Mouse (Mus musculus) MEL (cell line): ENCODE data around the gene Mrgprb1. TPM values are rescaled to one million over a fixed set of nuclear protein-coding genes. Genes with fewer than 3 reads are reported as not detected.

ENCODE experiments used
- DNase-seq: peaks from one replicate; pipeline ENCODE4 v3.0.0; 2011; ENCODE audit warnings: low read depth, low spot score
- H3K27ac ChIP-seq: 2 replicates; pipeline ENCODE4 v1.5.1; 2012; ENCODE audit warnings: low read depth, mild to moderate bottlenecking, control low read depth, low read length, moderate library complexity; ENCODE audit not compliant: control insufficient read depth
- H3K27me3 ChIP-seq, 2 experiments: fragments of 150-350 bp in 1 of 2; sonication (generic) in 1 of 2; 2 replicates each; pipeline ENCODE4 v1.6.1; 2012; ENCODE audit warnings: low read length in 2 of 2, mild to moderate bottlenecking in 2 of 2, improper control_type of control experiment in 1 of 2, moderate library complexity in 1 of 2; ENCODE audit not compliant: insufficient read depth in 2 of 2, control insufficient read depth in 1 of 2
- H3K36me3 ChIP-seq, 2 experiments: 2 replicates each; pipeline ENCODE4 v1.6.1; 2012 to 2014; ENCODE audit warnings: low read length in 2 of 2, improper control_type of control experiment in 1 of 2, inconsistent platforms in 1 of 2, mild to moderate bottlenecking in 1 of 2; ENCODE audit not compliant: insufficient read depth in 2 of 2, control insufficient read depth in 1 of 2
- H3K4me1 ChIP-seq, 2 experiments: fragments of 150-350 bp in 1 of 2; sonication (generic) in 1 of 2; 2 replicates each; pipeline ENCODE4 v1.6.1; 2012; ENCODE audit warnings: low read length in 2 of 2, improper control_type of control experiment in 1 of 2, mild to moderate bottlenecking in 1 of 2; ENCODE audit not compliant: insufficient read depth in 2 of 2, control insufficient read depth in 1 of 2
- H3K4me3 ChIP-seq, 2 experiments: fragments of 150-350 bp in 1 of 2; sonication (generic) in 1 of 2; 2 replicates each; pipeline ENCODE4 v1.5.1; 2012; ENCODE audit warnings: low read depth in 2 of 2, low read length in 2 of 2, mild to moderate bottlenecking in 2 of 2, moderate library complexity in 2 of 2, control low read depth in 1 of 2, improper control_type of control experiment in 1 of 2; ENCODE audit not compliant: control insufficient read depth in 1 of 2, insufficient read depth in 1 of 2
- H3K79me2 ChIP-seq: 2 replicates; pipeline ENCODE4 v1.6.1; 2012; ENCODE audit warnings: mild to moderate bottlenecking, low read length, moderate library complexity; ENCODE audit not compliant: control insufficient read depth, poor library complexity, insufficient read depth
- H3K9ac ChIP-seq: 2 replicates; pipeline ENCODE4 v1.6.1; 2012; ENCODE audit warnings: low read depth, mild to moderate bottlenecking, control low read depth, low read length, moderate library complexity; ENCODE audit not compliant: control insufficient read depth, poor library complexity, severe bottlenecking
- H3K9me3 ChIP-seq: fragments of 150-350 bp; sonication (generic); replicated peaks from 2 replicates; pipeline ENCODE4 v1.6.1; 2012; ENCODE audit warnings: mild to moderate bottlenecking, low read length, improper control_type of control experiment, moderate library complexity; ENCODE audit not compliant: insufficient read depth
- CTCF ChIP-seq, 3 experiments: IDR thresholded peaks in 2 of 3; conservative IDR thresholded peaks in 1 of 3; 2 replicates each; pipeline ENCODE4 v1.5.1; 2011 to 2012; ENCODE audit warnings: low read length in 3 of 3, low read depth in 2 of 3, mild to moderate bottlenecking in 2 of 3, improper control_type of control experiment in 1 of 3, inconsistent platforms in 1 of 3, mixed read lengths in 1 of 3, moderate library complexity in 1 of 3; ENCODE audit not compliant: control insufficient read depth in 1 of 3, insufficient read depth in 1 of 3, poor library complexity in 1 of 3, severe bottlenecking in 1 of 3
- ELF1 ChIP-seq: IDR thresholded peaks from 2 replicates; pipeline ENCODE4 v1.6.1; 2014; ENCODE audit warnings: low read depth, mild to moderate bottlenecking, inconsistent platforms, low read length, improper control_type of control experiment, moderate library complexity
- EP300 ChIP-seq, 2 experiments: IDR thresholded peaks; 2 replicates each; pipeline ENCODE4 v1.6.1; 2011; ENCODE audit warnings: improper control_type of control experiment in 2 of 2, low read length in 2 of 2, low read depth in 1 of 2, mild to moderate bottlenecking in 1 of 2
- ETS1 ChIP-seq: IDR thresholded peaks from 2 replicates; pipeline ENCODE4 v1.6.1; 2012; ENCODE audit warnings: low read depth, mild to moderate bottlenecking, inconsistent platforms, low read length, improper control_type of control experiment, moderate library complexity
- JUND ChIP-seq: IDR thresholded peaks from 2 replicates; pipeline ENCODE4 v1.6.1; 2011; ENCODE audit warnings: low read depth, mild to moderate bottlenecking, improper control_type of control experiment, low read length
- MAFK ChIP-seq: IDR thresholded peaks from 2 replicates; pipeline ENCODE4 v1.6.1; 2011; ENCODE audit warnings: low read depth, mild to moderate bottlenecking, low read length, improper control_type of control experiment, borderline replicate concordance
- MAX ChIP-seq: IDR thresholded peaks from 2 replicates; pipeline ENCODE4 v1.6.1; 2011; ENCODE audit warnings: low read length, improper control_type of control experiment
- MXI1 ChIP-seq: IDR thresholded peaks from 2 replicates; pipeline ENCODE4 v1.6.1; 2011; ENCODE audit warnings: mild to moderate bottlenecking, low read depth, low read length, improper control_type of control experiment
- MYB ChIP-seq: IDR thresholded peaks from 2 replicates; pipeline ENCODE4 v1.6.1; 2011; ENCODE audit warnings: mild to moderate bottlenecking, low read depth, low read length, improper control_type of control experiment
- MYC ChIP-seq: IDR thresholded peaks from 2 replicates; pipeline ENCODE4 v1.6.1; 2011; ENCODE audit warnings: low read depth, mild to moderate bottlenecking, low read length, improper control_type of control experiment, moderate library complexity
- POLR2A ChIP-seq, 2 experiments: IDR thresholded peaks; 2 replicates each; pipeline ENCODE4 v1.6.1; 2011 to 2012; ENCODE audit warnings: low read length in 2 of 2, mild to moderate bottlenecking in 2 of 2, control low read depth in 1 of 2, improper control_type of control experiment in 1 of 2, low read depth in 1 of 2, moderate library complexity in 1 of 2; ENCODE audit not compliant: control insufficient read depth in 1 of 2, insufficient read depth in 1 of 2, poor library complexity in 1 of 2
- RCOR1 ChIP-seq: IDR thresholded peaks from 2 replicates; pipeline ENCODE4 v1.6.1; 2012; ENCODE audit warnings: low read depth, mild to moderate bottlenecking, inconsistent platforms, low read length, improper control_type of control experiment
- SIN3A ChIP-seq: IDR thresholded peaks from 2 replicates; pipeline ENCODE4 v1.6.1; 2012; ENCODE audit warnings: low read length, improper control_type of control experiment, inconsistent platforms
- SMC3 ChIP-seq: IDR thresholded peaks from 2 replicates; pipeline ENCODE4 v1.6.1; 2011; ENCODE audit warnings: low read depth, low read length, improper control_type of control experiment
- TAL1 ChIP-seq: IDR thresholded peaks from 2 replicates; pipeline ENCODE4 v1.6.1; 2012; ENCODE audit warnings: mild to moderate bottlenecking, inconsistent platforms, low read length, moderate library complexity, mixed read lengths
- UBTF ChIP-seq: IDR thresholded peaks from 2 replicates; pipeline ENCODE4 v1.6.1; 2012; ENCODE audit warnings: low read depth, mild to moderate bottlenecking, inconsistent platforms, low read length, improper control_type of control experiment, moderate library complexity, borderline replicate concordance; ENCODE audit not compliant: insufficient read depth
- USF1 ChIP-seq: IDR thresholded peaks from 2 replicates; pipeline ENCODE4 v1.6.1; 2014; ENCODE audit warnings: low read depth, mild to moderate bottlenecking, inconsistent platforms, low read length, improper control_type of control experiment, moderate library complexity
- USF2 ChIP-seq, 2 experiments: IDR thresholded peaks; 2 replicates each; pipeline ENCODE4 v1.6.1; 2011 to 2012; ENCODE audit warnings: improper control_type of control experiment in 2 of 2, low read length in 2 of 2, borderline replicate concordance in 1 of 2, inconsistent platforms in 1 of 2, low read depth in 1 of 2, mild to moderate bottlenecking in 1 of 2; ENCODE audit not compliant: insufficient read depth in 1 of 2
- ZKSCAN1 ChIP-seq: IDR thresholded peaks from 2 replicates; pipeline ENCODE4 v1.6.1; 2012; ENCODE audit warnings: low read depth, mild to moderate bottlenecking, inconsistent platforms, low read length, improper control_type of control experiment, moderate library complexity
- ZMIZ1 ChIP-seq: IDR thresholded peaks from 2 replicates; pipeline ENCODE4 v1.6.1; 2012; ENCODE audit warnings: low read depth, mild to moderate bottlenecking, inconsistent platforms, low read length, improper control_type of control experiment, moderate library complexity
- ZNF384 ChIP-seq: IDR thresholded peaks from 2 replicates; pipeline ENCODE4 v1.6.1; 2012; ENCODE audit warnings: low read depth, mild to moderate bottlenecking, inconsistent platforms, low read length, improper control_type of control experiment
- polyA plus RNA-seq, 2 experiments: library from polyadenylated mRNA; stranded (reverse) in 1 of 2; unstranded in 1 of 2; fragments of >175 nt in 1 of 2; fragments of >200 nt in 1 of 2; gene quantifications; 2 replicates each; pipeline versions ENCODE4 v1.2.1 to v1.2.4; 2012; ENCODE audit warnings: low replicate concordance in 2 of 2, low read depth in 1 of 2; ENCODE audit not compliant: insufficient read length in 2 of 2, insufficient read depth in 1 of 2, missing spikeins in 1 of 2
- total RNA-seq: library from RNA; depleted of rRNA; stranded (reverse); fragments of 300-350 nt; gene quantifications from 2 replicates; pipeline ENCODE4 v1.2.3, GENCODE M21; 2012; rRNA removed

Gene Mrgprb1
- not detected in 2 replicates for total RNA-seq
- not detected for polyA plus RNA-seq

DNA sequence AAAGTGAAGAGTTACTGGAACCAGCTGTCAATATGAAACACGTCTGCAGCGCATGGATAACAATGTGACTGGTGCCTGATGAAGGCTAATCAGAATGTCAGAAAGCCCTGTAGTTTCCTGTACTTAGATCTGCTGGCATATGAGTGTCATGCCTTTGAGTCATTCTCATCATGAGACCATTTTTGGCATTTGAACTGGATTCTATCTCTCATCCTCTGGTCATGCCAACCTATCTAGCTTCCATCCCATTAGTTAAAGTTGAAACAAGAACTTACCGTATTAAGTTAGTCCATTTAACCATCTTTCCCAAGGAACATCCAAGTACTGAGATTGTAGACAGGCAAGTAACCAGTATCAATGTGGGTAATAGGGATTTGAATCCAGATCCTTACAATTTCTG lies at the start of gene Mrgprb1:
TSS of gene Mrgprb1 (minus strand) at position 101 of the 400 bp plus-strand sequence.
- no peaks in the 10 kb centered on the region for H3K9me3 ChIP-seq
- no peaks in the 10 kb centered on the region for H3K4me1 ChIP-seq
- TF ChIP-seq TAL1 (no peak), MXI1 (no peak), JUND (no peak), SIN3A (no peak), EP300 (IDR thresholded peaks at IDR 0.05; ENCODE audit: low read depth in 1 of 2, low read length in 2 of 2) (no peak), MYC (no peak), ETS1 (no peak), RCOR1 (no peak), USF1 (no peak), ZKSCAN1 (no peak), ELF1 (no peak), MYB (no peak), SMC3 (no peak)
- TF ChIP-seq, all 39 proteins: peak for 0
- H3K27ac ChIP-seq = no peak within 1 kb of the TSS
- no peak within 1 kb of the TSS for H3K9ac ChIP-seq
- DNase-seq = no peak
- H3K79me2 ChIP-seq = no peaks in the 10 kb centered on the region
- no peaks in the 10 kb centered on the region for H3K27me3 ChIP-seq
- no peak within 1 kb of the TSS for H3K4me3 ChIP-seq
- H3K36me3 ChIP-seq = no peaks in the 10 kb centered on the region

DNA sequence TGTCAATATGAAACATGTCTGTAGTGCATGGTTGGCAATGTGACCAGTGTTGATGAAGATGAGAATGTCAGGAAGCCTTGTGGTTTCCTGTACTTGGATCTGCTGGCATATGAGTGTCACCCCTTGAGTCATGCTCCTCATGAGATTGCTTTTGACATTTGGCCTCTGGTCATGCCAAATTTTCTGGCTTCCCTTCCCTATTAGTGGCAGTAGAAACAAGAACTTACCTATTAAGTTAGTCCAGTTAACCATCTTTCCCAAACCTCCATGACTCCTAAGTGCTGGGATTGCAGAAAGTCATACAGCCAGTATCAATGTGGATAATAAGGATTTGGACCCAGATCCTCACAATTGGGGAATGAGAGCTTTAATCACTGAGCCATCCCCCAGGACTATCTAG lies 43.1 kb upstream of the Mrgprb1 start, which contains the start of gene Mrgprx2:
TSS of gene Mrgprx2 (minus strand) at position 101 of the 400 bp plus-strand sequence.
- Histone ChIP-seq H3K4me3 (no peak within 1 kb of the TSS), H3K4me1 (no peaks in the 10 kb centered on the region), H3K27me3 (no peaks in the 10 kb centered on the region), H3K36me3 (no peaks in the 10 kb centered on the region), H3K9ac (no peak within 1 kb of the TSS), H3K9me3 (no peaks in the 10 kb centered on the region), H3K79me2 (no peaks in the 10 kb centered on the region), H3K27ac (no peak within 1 kb of the TSS)
- TF ChIP-seq UBTF (no peak), ZNF384 (no peak), TAL1 (no peak), ZKSCAN1 (no peak), CTCF (IDR thresholded peaks at IDR 0.05 in 2 of 3, conservative IDR thresholded peaks at IDR 0.05 in 1 of 3; ENCODE audit: control insufficient read depth in 1 of 3, insufficient read depth in 1 of 3, low read depth in 2 of 3, low read length in 3 of 3, poor library complexity in 1 of 3, severe bottlenecking in 1 of 3) (no peak), MAX (no peak), MYB (no peak), MAFK (no peak), USF2 (IDR thresholded peaks at IDR 0.05; ENCODE audit: borderline replicate concordance in 1 of 2, insufficient read depth in 1 of 2, low read depth in 1 of 2, low read length in 2 of 2) (no peak), ZMIZ1 (no peak), POLR2A (IDR thresholded peaks at IDR 0.05; ENCODE audit: control insufficient read depth in 1 of 2, insufficient read depth in 1 of 2, low read depth in 1 of 2, low read length in 2 of 2, poor library complexity in 1 of 2) (no peak)
- DNase-seq = no peak
